Mouse (Mus musculus): ENCODE measurements at regions not wholly inside any gene's neighbourhood (a gene's known extent, or its start where the extent isn't known, plus 50 kb on each side); places are given as distances from the start of the nearest gene placed in this dataset.

DNA sequence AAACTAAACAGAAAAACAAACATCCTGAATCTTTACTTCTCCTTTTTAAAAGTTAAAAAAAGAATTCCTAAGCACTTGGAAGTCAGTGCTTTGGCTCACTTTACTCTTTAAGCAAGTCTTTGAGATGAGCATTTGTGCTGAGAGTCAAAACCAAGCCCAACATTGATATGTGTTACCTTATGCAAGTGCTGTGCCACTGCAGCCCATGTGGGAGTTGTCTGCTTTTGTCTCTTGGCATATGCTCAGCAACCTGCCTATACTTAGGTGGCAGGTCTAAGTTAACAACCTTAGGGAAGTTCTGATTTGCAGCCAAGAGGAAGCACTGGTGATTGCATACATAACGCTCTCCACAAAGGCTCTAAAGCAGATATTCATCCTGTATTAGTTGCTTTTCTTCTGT lies 493.1 kb downstream of the D3Ertd751e start:
- TF ChIP-seq CTCF (IDR thresholded peaks at IDR 0.05; ENCODE audit: insufficient read depth, low read length) = no peak
- no peak for TF ChIP-seq POLR2A (IDR thresholded peaks at IDR 0.05; ENCODE audit: borderline replicate concordance, extremely low read depth, low read depth, low read length)

Data from lung, adult 2 months (tissue).